Mouse (Mus musculus) ES-E14 (cell line): ENCODE data around the gene Serpinb9c.

Source experiments
- CHD2 ChIP-seq: IDR thresholded peaks from 2 replicates; pipeline ENCODE4 v1.6.1; 2014; ENCODE audit warnings: mild to moderate bottlenecking, low read depth, low read length, inconsistent platforms
- MAFK ChIP-seq: IDR thresholded peaks from 2 replicates; pipeline ENCODE4 v1.6.1; 2014; ENCODE audit warnings: mild to moderate bottlenecking, low read depth, low read length, inconsistent platforms; ENCODE audit not compliant: insufficient read depth

DNA sequence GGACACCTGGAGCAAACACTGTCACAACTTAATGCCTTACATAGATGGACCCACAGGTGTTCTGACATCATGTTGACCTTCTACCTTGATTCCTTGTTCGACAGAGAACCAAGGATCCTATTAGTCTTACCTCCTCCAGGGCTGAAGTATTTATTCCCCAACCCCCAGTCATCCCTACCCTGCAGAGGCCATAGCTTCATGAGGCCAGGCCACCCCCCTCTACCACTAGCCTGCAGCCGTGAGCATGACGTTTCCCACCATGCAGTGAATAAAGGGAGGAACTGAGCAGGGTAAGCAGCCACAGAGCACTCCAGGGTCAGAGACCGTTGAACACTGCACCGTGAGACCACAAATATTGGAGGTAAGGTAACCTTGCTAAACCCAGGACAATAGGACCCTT lies 33.1 kb upstream of the Serpinb9c start, which contains the start of gene Serpinb9d:
- TF ChIP-seq CHD2 (no peak), MAFK (no peak)
